Mouse (Mus musculus): ENCODE measurements around the gene Arhgap30. TPM values are rescaled to one million over a fixed set of nuclear protein-coding genes. Genes with fewer than 3 reads are reported as not detected.
A peak's percentile ranks its signal among the peaks of the same experiment; 100 is the strongest.

Gene Arhgap30
- 1 to 10 TPM; 1.9 to 2.1 TPM for total RNA-seq (2021)
- long read RNA-seq, partial matches to known transcripts: 0 of 1 reads
- long read RNA-seq, other reads (novel, unspliced or antisense): 1 of 1 reads

DNA sequence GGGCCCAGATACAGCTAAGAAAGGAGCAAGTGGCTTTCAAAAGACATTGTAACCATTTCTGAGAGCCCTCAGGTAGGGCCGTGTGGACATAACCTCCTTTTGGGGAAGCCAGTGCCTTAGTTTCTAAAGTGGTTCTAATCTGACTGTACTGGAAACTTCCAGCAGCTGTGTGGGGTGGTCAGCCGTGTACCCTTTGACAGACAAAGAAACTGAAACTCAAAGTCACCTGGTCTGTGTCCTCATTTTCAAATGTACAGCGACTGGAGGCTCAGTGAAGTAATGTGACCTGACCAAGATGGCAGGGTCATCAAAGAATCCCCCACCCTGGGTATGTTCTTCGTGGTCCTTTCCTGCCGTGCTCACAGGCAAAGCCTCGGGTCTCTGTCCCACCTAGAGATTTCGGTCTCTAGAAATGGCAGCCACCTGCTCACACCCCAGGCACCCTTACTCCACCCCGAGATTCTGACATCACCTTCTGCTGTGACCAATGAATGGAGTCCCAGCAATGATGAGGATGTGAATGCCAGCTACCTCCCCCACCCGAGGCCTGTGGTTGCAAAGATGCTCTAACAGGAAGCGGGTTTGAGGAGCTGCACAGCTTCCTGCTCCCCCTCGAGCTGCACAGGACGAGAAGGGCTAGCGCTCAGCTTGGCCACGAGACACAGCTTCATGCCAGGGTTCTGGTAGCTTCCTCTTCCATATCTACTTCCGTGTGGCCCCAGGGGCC, at the start of gene Arhgap30:
TSS of gene Arhgap30 (plus strand) at position 579 of the 727 bp plus-strand sequence.
- no peak for DNase-seq (ENCODE audit: low spot score in 2 of 2)

DNA sequence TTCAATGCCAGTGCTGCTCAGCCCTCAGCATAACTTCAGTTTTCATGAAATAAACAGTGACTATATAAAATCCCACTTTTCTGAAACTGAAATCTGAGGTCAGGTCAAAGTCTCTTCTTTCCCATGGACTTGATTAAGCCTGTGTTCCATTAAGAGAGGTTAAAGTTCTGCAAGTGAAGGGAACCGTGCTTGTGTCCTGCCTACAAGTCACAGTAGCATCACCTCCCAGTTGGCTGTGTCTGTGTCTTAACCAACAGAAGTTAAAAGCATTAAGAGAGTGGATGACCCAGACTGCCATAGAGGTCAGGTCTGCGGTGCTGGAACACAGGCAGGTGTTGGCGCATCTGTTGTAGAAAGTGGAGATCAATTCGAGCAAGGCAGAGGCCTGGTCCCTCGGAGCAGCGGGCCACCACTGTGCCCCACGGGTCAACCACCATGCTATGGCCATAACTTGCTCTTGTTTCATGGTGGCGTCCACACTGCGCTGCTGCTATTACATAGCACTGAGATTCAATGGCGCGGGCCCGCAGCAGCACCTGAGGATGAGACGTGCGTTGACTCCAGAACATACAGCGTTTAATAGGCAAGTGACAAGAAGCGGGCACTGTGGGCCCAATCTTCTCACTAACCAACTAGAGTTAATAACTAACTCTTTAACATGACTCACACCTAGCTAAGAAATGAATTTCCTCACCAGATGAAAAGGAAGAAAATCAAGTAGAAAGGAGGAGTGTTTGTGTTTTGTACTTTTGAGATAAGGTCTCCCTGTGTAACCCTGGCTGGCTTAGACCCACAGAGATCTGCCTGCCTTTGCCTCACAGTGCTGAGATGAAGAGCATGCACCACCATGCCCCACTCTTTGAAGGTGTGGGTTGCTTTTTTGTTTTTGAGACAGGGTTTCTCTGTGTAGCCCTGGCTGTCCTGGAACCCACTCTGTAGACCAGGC, 46.2 kb upstream of the Arhgap30 start:
- DNase-seq (ENCODE audit: low spot score in 2 of 2): no peak

- peak in 1 of 2 experiments; percentile 17 for DNase-seq (ENCODE audit: low spot score in 2 of 2)
These were observed 44.7 kb upstream of the Arhgap30 start for GRCm38 (mm10) chr1:171343922-171344677.

GRCm38 (mm10) chr1:171344715-171345114, 44.0 kb upstream of the Arhgap30 start:
- DNase-seq (ENCODE audit: low spot score in 2 of 2): no peak

GRCm38 (mm10) chr1:171345225-171346094, 43.3 kb upstream of the Arhgap30 start, which contains the start of the genes Nit1 and Pfdn2:
Gene Nit1, minus strand, starts transcription at chr1:171345646.
Gene Pfdn2, plus strand, starts transcription at chr1:171345670.
- peak; percentile 86 to 90 for DNase-seq (ENCODE audit: low spot score in 2 of 2)

GRCm38 (mm10) chr1:171346095-171346450, 42.7 kb upstream of the Arhgap30 start:
- no peak for DNase-seq (ENCODE audit: low spot score in 2 of 2)

DNA sequence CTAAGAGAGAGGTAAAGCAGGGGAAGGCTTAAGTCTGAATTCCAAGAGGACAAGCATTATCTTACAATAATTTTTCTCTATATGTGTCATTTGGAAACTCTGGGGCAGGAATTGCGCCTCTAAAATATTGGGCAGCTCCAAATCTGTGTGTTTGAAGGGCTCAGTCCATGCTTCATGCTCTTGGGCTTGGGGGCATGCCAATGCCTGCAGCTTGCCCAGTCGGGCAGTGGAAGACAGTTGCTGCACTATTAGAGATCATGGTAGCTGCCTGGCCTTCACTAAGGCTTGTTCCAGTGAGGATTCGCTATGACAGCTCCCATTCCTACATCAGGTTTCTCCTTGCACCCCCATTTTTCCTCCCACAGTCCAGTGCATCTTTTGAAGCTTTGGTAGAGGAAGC, 40.1 kb upstream of the Arhgap30 start:
- no peak for DNase-seq (ENCODE audit: low spot score in 2 of 2)

DNA sequence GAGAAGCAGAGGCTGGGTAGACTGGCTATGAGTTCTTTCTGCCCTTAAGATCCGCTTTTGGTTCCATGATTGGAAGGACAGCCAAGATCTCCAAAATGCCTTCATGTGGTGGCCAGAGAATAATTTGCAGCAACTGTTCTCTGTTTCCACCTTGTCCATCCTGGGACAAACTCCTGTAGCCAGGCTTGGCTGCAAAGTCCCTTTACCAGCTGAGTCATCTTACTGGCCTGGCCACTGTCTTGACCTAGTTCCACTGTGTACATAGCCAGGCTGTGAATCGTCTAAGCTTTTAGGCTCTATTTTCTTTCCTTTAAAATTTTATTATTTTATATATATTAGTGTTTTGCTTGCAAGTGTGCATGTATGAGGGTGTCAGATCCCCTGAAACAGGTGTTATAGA, 39.5 kb upstream of the Arhgap30 start:
- DNase-seq (ENCODE audit: low spot score in 2 of 2): no peak

- no peak for DNase-seq (ENCODE audit: low spot score in 2 of 2)
These were observed 32.9 kb upstream of the Arhgap30 start for GRCm38 (mm10) chr1:171355812-171356340.

DNA sequence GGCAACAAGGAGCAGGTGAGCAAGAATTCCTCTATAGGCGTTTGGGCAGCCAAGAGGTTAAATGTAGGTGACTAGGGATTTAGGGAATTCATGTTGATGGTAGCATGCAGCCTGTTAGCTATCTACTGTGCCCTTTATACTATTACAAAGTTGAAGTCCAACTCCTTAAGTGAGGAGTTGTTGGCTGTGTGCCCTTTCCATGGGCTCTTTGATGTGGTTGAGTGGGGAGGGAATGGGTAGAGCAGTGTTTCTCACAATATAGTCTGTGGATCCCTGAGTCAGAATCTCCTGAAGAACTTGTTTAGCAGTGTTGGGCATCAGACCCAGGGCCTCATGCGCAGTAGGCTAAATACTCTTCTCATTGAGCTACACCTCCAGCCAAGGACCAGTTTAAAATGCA, 31.9 kb upstream of the Arhgap30 start:
- no peak for DNase-seq (ENCODE audit: low spot score in 2 of 2)

- no peak for DNase-seq (ENCODE audit: low spot score in 2 of 2)
These were observed 30.3 kb upstream of the Arhgap30 start for GRCm38 (mm10) chr1:171358421-171358820.

- DNase-seq (ENCODE audit: low spot score in 2 of 2): peak in 1 of 2 experiments; percentile 44
These were observed 28.5 kb upstream of the Arhgap30 start for GRCm38 (mm10) chr1:171360253-171360652.

DNA sequence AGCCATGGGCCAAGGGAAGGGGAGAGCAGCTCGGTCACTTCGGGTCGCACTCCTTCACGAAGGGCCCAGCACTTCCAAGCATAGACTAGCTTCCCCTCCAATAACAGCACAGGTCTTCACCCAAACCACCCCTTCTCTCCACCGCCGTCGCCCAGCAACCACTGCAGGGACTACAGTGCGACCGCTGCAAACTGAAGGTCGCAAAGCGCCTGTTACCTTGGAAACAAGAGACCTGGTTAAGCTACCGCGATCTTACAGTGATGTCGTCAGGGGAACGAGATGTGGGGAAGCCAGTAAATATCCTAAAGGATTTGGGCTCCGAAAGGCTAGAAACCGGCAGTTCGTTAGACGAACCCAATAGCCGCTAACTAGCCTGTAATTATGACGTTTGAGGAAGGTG, 28.1 kb upstream of the Arhgap30 start, which contains the start of gene Klhdc9:
TSS of gene Klhdc9 (minus strand) at position 143 of the 400 bp plus-strand sequence.
- DNase-seq (ENCODE audit: low spot score in 2 of 2): peak; percentile 91 to 92

DNA sequence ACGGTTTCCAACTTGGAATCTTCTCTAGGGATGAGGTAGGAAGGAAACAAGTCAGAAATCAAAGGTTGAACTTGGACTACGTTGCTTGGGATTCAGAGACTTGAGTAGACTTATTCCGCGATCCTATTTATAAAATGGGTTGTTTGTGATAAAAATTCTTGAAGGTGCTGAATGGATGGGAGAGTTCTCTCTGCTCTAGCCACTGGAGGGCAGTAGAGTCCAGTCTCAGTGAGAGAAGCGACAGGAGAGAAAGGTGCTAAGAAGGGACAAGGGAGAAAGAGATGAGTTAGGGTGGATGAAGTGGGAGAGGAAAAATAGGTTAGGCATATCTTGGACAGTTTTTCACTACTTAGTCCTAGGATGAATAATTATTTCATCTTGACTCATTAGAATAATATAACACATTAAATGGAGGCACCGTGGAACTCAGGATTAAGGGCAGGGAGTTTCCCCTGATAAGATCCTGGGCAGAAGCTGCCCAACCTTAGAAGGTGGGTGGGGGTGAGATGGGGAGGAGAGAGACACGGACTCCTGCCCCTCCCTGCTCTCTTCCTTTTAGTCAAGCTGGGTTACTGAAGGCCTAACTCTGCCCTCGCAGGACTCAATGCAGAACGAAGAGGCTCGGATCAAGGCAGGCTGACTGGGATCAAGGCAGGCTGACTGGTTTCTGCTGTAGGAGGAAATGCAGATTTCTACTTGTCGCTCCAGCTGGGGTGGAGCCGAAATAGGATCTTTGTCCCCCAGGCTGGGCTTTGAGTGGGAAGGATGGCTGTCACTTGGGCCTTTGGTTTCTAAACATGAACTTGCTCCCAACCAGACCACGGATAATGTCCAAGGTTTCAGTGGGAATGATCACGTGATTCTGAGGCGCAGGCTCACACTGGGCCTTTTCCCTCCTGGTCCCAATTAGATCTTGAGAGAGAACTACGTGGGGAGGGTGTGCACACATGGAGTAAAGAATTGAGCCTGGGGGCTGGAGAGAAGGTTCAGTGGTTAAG, 27.3 kb upstream of the Arhgap30 start:
- peak; percentile 71 to 78 for DNase-seq (ENCODE audit: low spot score in 2 of 2)

- no peak for DNase-seq (ENCODE audit: low spot score in 2 of 2)
These were observed 22.8 kb upstream of the Arhgap30 start for GRCm38 (mm10) chr1:171365934-171366333.

GRCm38 (mm10) chr1:171369845-171370556, 18.8 kb upstream of the Arhgap30 start, which contains the start of gene Nectin4:
Gene Nectin4, plus strand, starts transcription at chr1:171370099.
- DNase-seq (ENCODE audit: low spot score in 2 of 2): no peak

DNA sequence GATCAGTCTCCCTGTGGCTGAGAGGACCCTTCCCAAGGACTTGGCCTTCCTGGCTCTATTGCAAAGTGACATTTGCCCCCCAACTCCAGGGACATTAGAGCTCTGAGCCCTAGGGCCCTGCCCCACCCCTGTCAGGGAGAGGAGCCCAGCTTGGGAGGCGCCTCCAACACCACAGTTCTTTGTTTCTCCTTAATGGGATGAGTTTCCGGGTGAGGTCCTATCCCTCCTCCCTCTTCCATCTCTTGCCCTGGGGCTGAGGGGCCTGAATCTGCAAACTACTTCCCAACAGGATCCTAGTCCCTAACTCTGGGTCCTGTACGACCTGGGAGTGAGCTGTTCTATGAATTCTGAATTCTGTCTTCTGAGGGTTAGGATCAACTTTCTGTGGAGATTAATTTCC, 15.9 kb upstream of the Arhgap30 start:
- no peak for DNase-seq (ENCODE audit: low spot score in 2 of 2)

DNA sequence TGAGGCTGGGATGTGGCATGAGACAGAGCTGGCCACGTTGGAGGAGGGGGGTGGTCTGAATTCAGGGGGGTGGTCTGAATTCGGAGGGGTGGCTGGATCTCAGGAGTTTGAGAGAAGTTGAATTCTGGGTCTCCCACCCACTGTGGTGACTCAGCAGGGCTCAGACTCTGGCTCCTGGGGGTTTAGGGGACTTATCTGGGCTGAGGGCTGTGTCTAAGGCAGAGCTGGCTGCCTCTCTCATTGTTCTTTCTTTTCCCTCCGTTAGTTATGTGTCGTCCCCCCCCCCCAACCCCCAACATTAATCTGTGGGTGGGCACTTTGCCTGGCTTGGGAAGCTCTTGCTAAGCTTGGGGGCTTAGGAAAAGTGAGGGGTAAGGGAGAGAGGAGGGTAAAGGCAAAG, 14.8 kb upstream of the Arhgap30 start:
- no peak for DNase-seq (ENCODE audit: low spot score in 2 of 2)

Measured in layer of hippocampus, postnatal 10 days (tissue).